Mouse (Mus musculus): ENCODE measurements around the gene Rnf150. TPM values are rescaled to one million over a fixed set of nuclear protein-coding genes. Genes with fewer than 3 reads are reported as not detected.

The Rnf150 gene
- polyA plus RNA-seq, 1 experiment from 2014 or later, result 1.6 TPM

DNA sequence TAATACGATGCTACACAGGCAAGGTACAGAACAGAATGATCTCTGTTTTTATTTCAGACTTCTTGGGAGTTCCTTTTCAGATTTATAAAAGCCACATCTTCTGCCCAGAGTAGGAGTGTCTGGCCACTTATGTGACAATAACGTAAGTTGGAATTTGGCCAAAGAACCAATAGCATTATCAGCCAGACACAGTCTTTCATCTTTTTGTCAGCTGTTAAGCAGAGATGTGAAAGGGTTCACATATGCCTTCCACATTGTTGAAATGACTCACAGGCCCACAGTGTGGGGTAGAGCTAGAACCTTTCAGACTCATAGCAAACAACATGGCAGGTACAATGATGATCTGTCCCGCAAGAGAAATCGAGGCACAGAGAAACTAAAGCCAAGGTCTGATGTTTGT, 16.4 kb upstream of the Rnf150 start:
- Histone ChIP-seq H3K36me3 (ENCODE audit: control insufficient read depth, insufficient read depth, low read length) (no peaks in the 10 kb centered on the region), H3K27ac (replicated peaks; ENCODE audit: low read depth, low read length) (no peak overlapping the region), H3K4me2 (ENCODE audit: low read depth, severe bottlenecking) (no peak overlapping the region), H3K9me3 (ENCODE audit: control insufficient read depth, low read length) (no peaks in the 10 kb centered on the region), H3K4me3 (ENCODE audit: low read depth, low read length) (no peak overlapping the region), H3K27me3 (ENCODE audit: control insufficient read depth, insufficient read depth, low read length) (no peaks in the 10 kb centered on the region), H3K9ac (ENCODE audit: low read length) (no peak overlapping the region), H3K4me1 (ENCODE audit: control insufficient read depth, insufficient read depth, low read length) (no peaks in the 10 kb centered on the region)
- ATAC-seq (ENCODE audit: insufficient number of reproducible peaks, low FRiP score, low TSS enrichment, low read depth) (no peak), DNase-seq (ENCODE audit: low spot score) (no peak)
- 84% methylated on average over 4 of the region's 4 CpGs for WGBS

DNA sequence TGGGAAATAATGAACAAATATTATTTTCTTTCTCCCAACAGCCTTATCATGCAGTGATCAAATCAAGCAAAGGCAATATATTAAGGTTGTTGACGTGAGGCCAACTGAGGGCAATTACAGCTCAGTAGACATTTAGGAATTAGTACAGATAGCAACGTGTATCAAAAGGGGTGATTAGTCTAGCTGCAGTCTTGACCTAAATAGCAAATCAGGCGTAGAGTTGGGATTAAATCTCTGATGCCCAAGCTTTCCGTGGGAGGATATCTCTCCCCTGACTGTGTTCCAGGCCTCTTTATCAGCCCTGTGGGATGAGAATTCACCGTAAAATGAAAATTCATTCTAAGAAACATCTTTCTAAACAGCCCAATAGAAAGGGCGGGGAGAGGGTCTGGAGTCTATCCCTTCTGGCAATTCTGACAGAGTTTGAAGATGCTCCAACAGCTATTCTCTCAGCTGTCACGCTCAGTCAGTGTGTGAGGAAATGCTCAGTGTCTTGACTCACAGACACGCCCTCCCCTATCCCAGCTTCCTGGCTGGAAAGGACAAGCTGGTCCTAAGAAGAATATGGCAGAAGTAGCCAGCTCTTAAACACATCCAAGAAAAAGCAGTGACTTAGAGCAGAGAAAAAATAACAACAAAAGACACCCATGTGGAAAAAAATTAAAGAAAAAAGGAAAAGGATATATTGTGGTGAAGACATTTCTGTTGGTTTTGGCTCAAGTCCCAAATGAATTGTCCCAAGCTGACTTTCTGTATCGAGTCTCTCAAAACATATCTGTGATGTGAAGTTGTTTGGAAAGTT, 4.4 kb upstream of the Rnf150 start:
- WGBS, result 78% methylated on average over 9 of the region's 9 CpGs
- no peak for DNase-seq (ENCODE audit: low spot score)
- ATAC-seq (ENCODE audit: insufficient number of reproducible peaks, low FRiP score, low TSS enrichment, low read depth), result no peak

DNA sequence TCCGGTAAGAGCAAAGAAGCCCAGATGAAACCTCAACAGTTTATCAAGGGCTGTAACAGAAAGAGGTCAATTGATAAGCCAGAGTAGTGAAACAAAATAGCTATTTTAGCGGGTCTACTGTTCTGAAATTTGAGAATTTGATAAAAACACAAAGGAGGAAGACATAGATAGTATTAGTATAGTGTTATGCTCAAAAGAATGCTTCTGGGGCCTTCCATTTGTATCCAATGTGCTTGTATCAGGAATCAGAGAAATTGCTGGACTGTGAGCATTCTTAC, 3.9 kb upstream of the Rnf150 start:
- Histone ChIP-seq H3K27ac (replicated peaks; ENCODE audit: low read depth, low read length) (no peak overlapping the region), H3K4me2 (ENCODE audit: low read depth, severe bottlenecking) (no peak overlapping the region), H3K9ac (ENCODE audit: low read length) (no peak overlapping the region), H3K27me3 (ENCODE audit: control insufficient read depth, insufficient read depth, low read length) (no peaks in the 10 kb centered on the region), H3K4me3 (ENCODE audit: low read depth, low read length) (no peak overlapping the region), H3K36me3 (ENCODE audit: control insufficient read depth, insufficient read depth, low read length) (no peaks in the 10 kb centered on the region), H3K4me1 (ENCODE audit: control insufficient read depth, insufficient read depth, low read length) (no peaks in the 10 kb centered on the region), H3K9me3 (ENCODE audit: control insufficient read depth, low read length) (no peaks in the 10 kb centered on the region)
- DNase-seq (ENCODE audit: low spot score) (no peak), ATAC-seq (ENCODE audit: insufficient number of reproducible peaks, low FRiP score, low TSS enrichment, low read depth) (no peak)
- 81% methylated on average over 2 of the region's 2 CpGs for WGBS

More for the DNA sequence above, 4.4 kb upstream of the Rnf150 start:
- Histone ChIP-seq H3K27ac (replicated peaks; ENCODE audit: low read depth, low read length) (no peak overlapping the region), H3K9ac (ENCODE audit: low read length) (no peak overlapping the region), H3K9me3 (ENCODE audit: control insufficient read depth, low read length) (no peaks in the 10 kb centered on the region), H3K36me3 (ENCODE audit: control insufficient read depth, insufficient read depth, low read length) (no peaks in the 10 kb centered on the region), H3K27me3 (ENCODE audit: control insufficient read depth, insufficient read depth, low read length) (no peaks in the 10 kb centered on the region), H3K4me1 (ENCODE audit: control insufficient read depth, insufficient read depth, low read length) (no peaks in the 10 kb centered on the region), H3K4me3 (ENCODE audit: low read depth, low read length) (no peak overlapping the region), H3K4me2 (ENCODE audit: low read depth, severe bottlenecking) (no peak overlapping the region)

DNA sequence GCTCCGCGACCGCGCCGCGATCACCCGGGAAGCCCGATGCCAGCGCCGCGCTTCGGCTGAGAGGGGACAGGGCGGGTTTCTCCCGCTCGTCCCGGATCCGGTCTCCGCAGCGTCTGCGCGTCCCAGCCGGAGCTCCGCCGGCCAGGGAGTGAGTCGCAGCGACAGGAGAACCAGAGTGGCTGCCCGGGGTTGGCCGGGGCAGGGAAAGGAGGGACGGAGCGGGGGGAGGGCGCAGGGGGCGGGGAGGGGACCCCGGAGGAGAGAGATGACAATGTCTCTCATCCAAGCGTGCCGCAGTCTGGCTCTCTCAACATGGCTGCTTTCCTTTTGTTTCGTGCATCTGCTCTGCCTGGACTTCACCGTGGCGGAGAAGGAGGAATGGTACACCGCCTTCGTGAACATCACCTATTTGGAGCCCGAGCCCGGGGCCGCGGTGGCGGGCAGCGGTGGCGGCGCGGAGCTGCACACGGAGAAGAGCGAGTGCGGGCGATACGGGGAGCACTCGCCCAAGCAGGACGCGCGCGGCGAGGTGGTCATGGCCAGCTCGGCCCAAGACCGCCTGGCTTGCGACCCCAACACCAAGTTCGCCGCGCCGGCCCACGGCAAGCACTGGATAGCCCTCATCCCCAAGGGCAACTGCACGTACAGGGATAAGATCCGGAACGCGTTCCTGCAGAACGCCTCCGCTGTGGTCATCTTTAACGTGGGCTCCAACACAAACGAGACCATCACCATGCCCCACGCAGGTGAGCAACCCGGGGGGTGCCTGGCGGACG, 777 bp downstream of the Rnf150 start:
- under 1% methylated on average over 79 of the region's 80 CpGs for WGBS
- peak; percentile 51; the same call in 1 of the 2 replicates for ATAC-seq (ENCODE audit: insufficient number of reproducible peaks, low FRiP score, low TSS enrichment, low read depth)
- peak; percentile 75 for DNase-seq (ENCODE audit: low spot score)

DNA sequence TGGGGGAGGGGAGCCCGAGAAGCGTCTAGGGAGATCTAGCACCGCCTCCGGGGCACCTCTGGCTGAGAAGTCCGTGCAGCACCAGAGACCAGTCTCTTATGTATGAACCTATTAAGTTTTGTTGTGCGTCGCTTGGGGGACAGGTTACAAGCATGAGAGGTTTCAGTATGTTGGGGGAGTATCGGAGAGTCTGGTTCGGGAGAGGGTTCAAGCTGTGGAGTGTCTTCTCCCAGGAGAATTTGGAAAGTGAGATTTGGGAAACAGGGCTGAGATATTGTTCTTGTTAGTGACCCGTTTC, 1.3 kb downstream of the Rnf150 start:
- WGBS, result 5% methylated on average over 10 of the region's 10 CpGs
- Histone ChIP-seq H3K9me3 (ENCODE audit: control insufficient read depth, low read length) (no peaks in the 10 kb centered on the region), H3K27ac (replicated peaks; ENCODE audit: low read depth, low read length) (no peak overlapping the region; the same call in 1 of the 2 replicates), H3K36me3 (ENCODE audit: control insufficient read depth, insufficient read depth, low read length) (no peaks in the 10 kb centered on the region), H3K27me3 (ENCODE audit: control insufficient read depth, insufficient read depth, low read length) (no peaks in the 10 kb centered on the region), H3K4me2 (ENCODE audit: low read depth, severe bottlenecking) (peak overlapping the region; percentile 86), H3K4me1 (ENCODE audit: control insufficient read depth, insufficient read depth, low read length) (0 out of 2 replicates have a peak, but pooled peaks cover 3% of the 10 kb centered on the region), H3K4me3 (ENCODE audit: low read depth, low read length) (peak overlapping the region; percentile 82), H3K9ac (ENCODE audit: low read length) (peak overlapping the region; percentile 88)
- no peak for DNase-seq (ENCODE audit: low spot score)
- 0 out of 2 replicates have a peak, but pooled peaks have one; percentile 1 for ATAC-seq (ENCODE audit: insufficient number of reproducible peaks, low FRiP score, low TSS enrichment, low read depth)

More for the DNA sequence above, 777 bp downstream of the Rnf150 start:
- 0 out of 2 replicates have a peak, but pooled peaks cover 3% of the 10 kb centered on the region for H3K4me1 ChIP-seq (ENCODE audit: control insufficient read depth, insufficient read depth, low read length)
- peak overlapping the region; percentile 86 for H3K4me2 ChIP-seq (ENCODE audit: low read depth, severe bottlenecking)
- no peaks in the 10 kb centered on the region for H3K9me3 ChIP-seq (ENCODE audit: control insufficient read depth, low read length)
- peak overlapping the region; percentile 88 for H3K9ac ChIP-seq (ENCODE audit: low read length)
- H3K27me3 ChIP-seq (ENCODE audit: control insufficient read depth, insufficient read depth, low read length), result no peaks in the 10 kb centered on the region
- H3K27ac ChIP-seq (replicated peaks; ENCODE audit: low read depth, low read length), result peak overlapping the region; percentile 62; the same call in 1 of the 2 replicates
- no peaks in the 10 kb centered on the region for H3K36me3 ChIP-seq (ENCODE audit: control insufficient read depth, insufficient read depth, low read length)
- H3K4me3 ChIP-seq (ENCODE audit: low read depth, low read length), result peak overlapping the region; percentile 82

DNA sequence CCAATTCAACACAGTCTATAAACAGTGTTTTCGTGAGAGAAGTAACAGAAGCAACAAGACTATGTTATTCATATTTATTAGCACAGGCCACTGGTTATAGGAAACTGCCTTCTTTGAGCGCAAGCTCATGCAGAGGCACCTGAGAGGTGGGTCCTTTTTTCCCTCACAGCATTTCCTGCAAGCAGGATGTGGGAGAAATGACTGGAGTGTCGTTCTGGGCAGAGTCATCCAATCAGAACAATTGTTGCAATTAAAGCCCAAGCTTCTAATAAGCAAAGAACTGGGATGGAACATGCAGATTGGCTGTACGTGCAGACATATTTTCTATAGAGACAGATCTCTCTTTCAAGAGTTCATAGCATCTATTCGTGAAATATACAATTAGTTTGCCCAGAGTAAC, 2.1 kb downstream of the Rnf150 start:
- Histone ChIP-seq H3K9ac (ENCODE audit: low read length) (no peak overlapping the region), H3K9me3 (ENCODE audit: control insufficient read depth, low read length) (no peaks in the 10 kb centered on the region), H3K36me3 (ENCODE audit: control insufficient read depth, insufficient read depth, low read length) (no peaks in the 10 kb centered on the region), H3K4me1 (ENCODE audit: control insufficient read depth, insufficient read depth, low read length) (0 out of 2 replicates have a peak, but pooled peaks cover 3% of the 10 kb centered on the region), H3K27ac (replicated peaks; ENCODE audit: low read depth, low read length) (no peak overlapping the region), H3K27me3 (ENCODE audit: control insufficient read depth, insufficient read depth, low read length) (no peaks in the 10 kb centered on the region), H3K4me3 (ENCODE audit: low read depth, low read length) (peak overlapping the region; percentile 82), H3K4me2 (ENCODE audit: low read depth, severe bottlenecking) (peak overlapping the region; percentile 86)
- 36% methylated on average over 5 of the region's 5 CpGs for WGBS
- ATAC-seq (ENCODE audit: insufficient number of reproducible peaks, low FRiP score, low TSS enrichment, low read depth), result no peak
- DNase-seq (ENCODE audit: low spot score), result no peak

DNA sequence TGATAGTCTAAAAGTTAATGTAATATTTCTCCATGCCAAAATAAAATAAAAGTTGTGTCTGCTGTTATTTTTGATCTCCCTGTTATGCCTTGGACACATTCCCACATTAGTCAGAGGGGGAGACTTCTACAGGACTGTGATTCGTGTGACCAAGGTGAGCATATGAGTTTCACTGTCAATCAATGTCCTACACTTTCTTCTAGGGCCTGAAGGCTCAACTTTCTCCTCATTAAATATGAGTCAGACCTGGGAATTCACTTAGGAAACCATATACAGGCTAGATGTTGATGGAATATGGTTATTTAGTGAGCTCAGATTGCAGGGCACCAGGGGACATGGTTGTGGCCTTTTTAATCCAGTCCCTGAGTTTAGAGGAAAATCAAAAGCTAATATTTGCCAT, 3.1 kb downstream of the Rnf150 start:
- Histone ChIP-seq H3K4me2 (ENCODE audit: low read depth, severe bottlenecking) (peak overlapping the region; percentile 11; the same call in 1 of the 2 replicates), H3K9me3 (ENCODE audit: control insufficient read depth, low read length) (no peaks in the 10 kb centered on the region), H3K4me3 (ENCODE audit: low read depth, low read length) (no peak overlapping the region), H3K9ac (ENCODE audit: low read length) (no peak overlapping the region), H3K27me3 (ENCODE audit: control insufficient read depth, insufficient read depth, low read length) (no peaks in the 10 kb centered on the region), H3K4me1 (ENCODE audit: control insufficient read depth, insufficient read depth, low read length) (0 out of 2 replicates have a peak, but pooled peaks cover 6% of the 10 kb centered on the region), H3K27ac (replicated peaks; ENCODE audit: low read depth, low read length) (no peak overlapping the region), H3K36me3 (ENCODE audit: control insufficient read depth, insufficient read depth, low read length) (no peaks in the 10 kb centered on the region)
- WGBS, result 61% methylated on average over 1 of the region's 1 CpGs
- DNase-seq (ENCODE audit: low spot score) (no peak), ATAC-seq (ENCODE audit: insufficient number of reproducible peaks, low FRiP score, low TSS enrichment, low read depth) (no peak)

DNA sequence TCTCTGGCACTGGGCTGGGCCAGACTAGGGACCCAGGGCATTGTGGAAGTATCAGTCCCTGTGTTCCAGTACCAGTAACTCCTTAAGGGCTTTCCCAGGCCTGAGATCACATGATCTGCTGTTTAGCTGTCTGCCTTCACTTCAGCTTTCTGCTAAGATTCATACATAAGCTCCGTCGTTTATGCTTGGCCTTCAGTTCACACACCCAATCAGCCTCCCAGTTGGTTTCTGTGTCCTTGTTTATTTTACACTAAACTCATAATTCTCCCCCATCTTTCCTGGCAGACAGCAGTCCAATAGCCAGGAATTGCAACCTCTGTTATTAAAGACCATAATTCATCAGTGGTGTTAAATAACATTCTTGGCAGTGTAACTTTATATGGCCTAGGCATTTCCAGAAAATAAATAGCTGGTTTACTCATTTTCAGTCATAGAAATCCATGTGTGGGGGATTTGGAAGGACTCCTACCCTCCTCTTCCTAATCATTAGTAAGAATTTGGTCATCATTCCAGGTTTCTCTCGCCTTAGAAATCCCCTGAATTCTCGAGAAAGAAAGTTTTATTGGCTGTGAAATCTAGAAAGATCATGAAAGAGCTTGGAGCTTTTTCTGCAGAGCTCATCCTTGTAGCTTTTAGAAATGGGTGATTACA, 7.8 kb downstream of the Rnf150 start:
- no peaks in the 10 kb centered on the region for H3K36me3 ChIP-seq (ENCODE audit: control insufficient read depth, insufficient read depth, low read length)
- DNase-seq (ENCODE audit: low spot score) (no peak), ATAC-seq (ENCODE audit: insufficient number of reproducible peaks, low FRiP score, low TSS enrichment, low read depth) (no peak)
- no peak overlapping the region for H3K27ac ChIP-seq (replicated peaks; ENCODE audit: low read depth, low read length)
- 0 out of 2 replicates have a peak, but pooled peaks cover 3% of the 10 kb centered on the region for H3K4me1 ChIP-seq (ENCODE audit: control insufficient read depth, insufficient read depth, low read length)
- H3K9me3 ChIP-seq (ENCODE audit: control insufficient read depth, low read length), result no peaks in the 10 kb centered on the region
- no peak overlapping the region for H3K4me2 ChIP-seq (ENCODE audit: low read depth, severe bottlenecking)
- no peak overlapping the region for H3K4me3 ChIP-seq (ENCODE audit: low read depth, low read length)
- WGBS, result 40% methylated on average over 4 of the region's 4 CpGs
- H3K27me3 ChIP-seq (ENCODE audit: control insufficient read depth, insufficient read depth, low read length), result no peaks in the 10 kb centered on the region
- H3K9ac ChIP-seq (ENCODE audit: low read length), result no peak overlapping the region

Data from limb, embryonic 11.5 days (tissue).